Mouse (Mus musculus): Measurements from ENCODE around the gene Ubxn2a. TPM values are rescaled to one million over a fixed set of nuclear protein-coding genes. Genes with fewer than 3 reads are reported as not detected.
A peak's percentile ranks its signal among the peaks of the same experiment; 100 is the strongest.

The Ubxn2a gene
- total RNA-seq, 1 experiment from 2014 or later: 47.9 TPM

- peak; percentile 97 for ATAC-seq (replicated peaks; ENCODE audit: insufficient number of reproducible peaks, low FRiP score, low TSS enrichment, poor library complexity, severe bottlenecking)
Measured at GRCm38 (mm10) chr12:4842890-4843597, 64.5 kb downstream of the Ubxn2a start, which contains the start of gene Wdcp. TSS of gene Wdcp (plus strand) at chr12:4843303.

GRCm38 (mm10) chr12:4842456-4842855, 65.0 kb downstream of the Ubxn2a start:
- ATAC-seq (replicated peaks; ENCODE audit: insufficient number of reproducible peaks, low FRiP score, low TSS enrichment, poor library complexity, severe bottlenecking): no peak

- ATAC-seq (replicated peaks; ENCODE audit: insufficient number of reproducible peaks, low FRiP score, low TSS enrichment, poor library complexity, severe bottlenecking): no peak
Measured at GRCm38 (mm10) chr12:4841392-4841887, 66.1 kb downstream of the Ubxn2a start, which contains the start of gene Fkbp1b. TSS of gene Fkbp1b (minus strand) at chr12:4841591.

GRCm38 (mm10) chr12:4840741-4841140, 66.8 kb downstream of the Ubxn2a start:
- no peak for ATAC-seq (replicated peaks; ENCODE audit: insufficient number of reproducible peaks, low FRiP score, low TSS enrichment, poor library complexity, severe bottlenecking)

GRCm38 (mm10) chr12:4840010-4840409, 67.5 kb downstream of the Ubxn2a start:
- ATAC-seq (replicated peaks; ENCODE audit: insufficient number of reproducible peaks, low FRiP score, low TSS enrichment, poor library complexity, severe bottlenecking): peak; percentile 50; the same call in 1 of the 2 replicates

GRCm38 (mm10) chr12:4836959-4837358, 70.5 kb downstream of the Ubxn2a start:
- no peak for ATAC-seq (replicated peaks; ENCODE audit: insufficient number of reproducible peaks, low FRiP score, low TSS enrichment, poor library complexity, severe bottlenecking)

Other genes with a start within 250 kb of the Ubxn2a start
- gene Fam228a, start 169.3 kb downstream of the Ubxn2a start, total RNA-seq (2017): 0.85 TPM in 1 of 3 replicates, not detected in the others
- not detected in 3 replicates for gene Pfn4, start 138.7 kb downstream of the Ubxn2a start, total RNA-seq (2017)
- 0.29 to 0.57 TPM in 2 of 3 replicates, not detected in the other for gene Fam228b, start 138.4 kb downstream of the Ubxn2a start, total RNA-seq (2017)
- gene Sf3b6, start 90.2 kb downstream of the Ubxn2a start, total RNA-seq (2017): 118 to 202 TPM (median 184 TPM) in 3 replicates
- gene Fkbp1b, start 66.1 kb downstream of the Ubxn2a start, total RNA-seq (2017): 9.4 to 30.7 TPM (median 11.2 TPM) in 3 replicates
- gene Wdcp, start 64.4 kb downstream of the Ubxn2a start, total RNA-seq (2017): 6.2 to 8.5 TPM (median 6.2 TPM) in 3 replicates
- gene Mfsd2b, start 33.3 kb downstream of the Ubxn2a start, total RNA-seq (2017): 1.7 to 14.7 TPM in 2 of 3 replicates, not detected in the other
- 43.3 to 66.9 TPM (median 52.2 TPM) in 3 replicates for gene Atad2b, start 9.6 kb upstream of the Ubxn2a start, total RNA-seq (2017)

Data from monocyte, adult 5-6 weeks (primary cell).